Comparison of ENCODE assay signal across 25 mouse cellular contexts in the genomic region with DNA sequence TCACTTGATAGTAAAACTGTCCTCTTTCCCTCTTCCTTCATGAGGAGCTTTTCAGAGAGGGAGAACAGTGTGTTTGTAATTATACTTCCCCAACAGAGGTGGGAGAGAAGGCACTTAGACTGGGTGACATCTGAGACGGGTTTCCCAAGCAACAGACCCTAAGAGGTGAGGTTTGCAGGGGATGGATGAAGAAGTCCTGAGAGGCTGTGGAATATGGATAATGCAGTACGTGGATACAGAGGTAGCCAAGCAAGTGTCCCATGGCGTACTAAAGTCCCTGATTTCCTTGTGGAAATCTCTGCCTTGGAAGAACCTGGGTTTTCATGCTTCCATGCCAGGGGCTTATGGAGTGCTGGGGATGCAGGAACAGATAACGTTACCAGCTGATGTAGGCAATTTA.
DNase-seq lines count a peak whose midpoint lies in the region; ATAC-seq lines count a peak whose summit lies in the region.
"Had no signal": no experiment of that assay in that cellular context is flagged by ENCODE, and none has a peak within 500 bp of the region (broad histone marks: within the 10 kb centered on the region; RNA-seq: fewer than 3 reads in every experiment).

No protein-coding gene starts in this region.

- 45% methylated on average over 4 of the region's 4 CpGs for WGBS in heart, embryonic 12.5 days
- 58% methylated on average over 4 of the region's 4 CpGs for WGBS in intestine, embryonic 14.5 days
- WGBS in intestine, embryonic 15.5 days, result 66% methylated on average over 4 of the region's 4 CpGs

- H3K4me1 ChIP-seq in heart, embryonic 12.5 days (replicated peaks), result peaks cover 79% of the 10 kb centered on the region
- peaks cover 4% of the 10 kb centered on the region; the same call in 1 of the 2 replicates for H3K4me1 ChIP-seq in intestine, embryonic 14.5 days (replicated peaks; ENCODE audit: control insufficient read depth, insufficient read depth, low read length)
- H3K4me1 ChIP-seq in intestine, embryonic 15.5 days (replicated peaks), result 0 out of 2 replicates have a peak, but pooled peaks cover 2% of the 10 kb centered on the region
- H3K4me1 ChIP-seq: embryonic facial prominence, embryonic 15.5 days; forebrain, embryonic 10.5 days; hindbrain, embryonic 12.5 days had no signal

- no peak for ATAC-seq in heart, embryonic 12.5 days (ENCODE audit: insufficient number of reproducible peaks, low FRiP score)
- no peak for ATAC-seq in intestine, embryonic 14.5 days (replicated peaks; ENCODE audit: low FRiP score, low TSS enrichment, low read depth)
- no peak for ATAC-seq in intestine, embryonic 15.5 days
- ATAC-seq: CD4-positive, CD25-positive, alpha-beta regulatory T cell, adult 4 months; forebrain, embryonic 14.5 days; hindbrain, embryonic 16.5 days; inflammation-experienced regulatory T-cells, adult 6 months had no signal

- no peaks in the 10 kb centered on the region for H3K36me3 ChIP-seq in heart, embryonic 12.5 days
- H3K36me3 ChIP-seq in intestine, embryonic 14.5 days (ENCODE audit: control insufficient read depth, insufficient read depth, low read length), result no peaks in the 10 kb centered on the region
- H3K36me3 ChIP-seq in intestine, embryonic 15.5 days, result no peaks in the 10 kb centered on the region
- H3K36me3 ChIP-seq: embryonic facial prominence, embryonic 15.5 days; forebrain, embryonic 10.5 days; G1E; hindbrain, embryonic 12.5 days had no signal

- no peak overlapping the region for H3K4me3 ChIP-seq in heart, embryonic 12.5 days
- no peak overlapping the region for H3K4me3 ChIP-seq in intestine, embryonic 14.5 days (ENCODE audit: low read depth, low read length)
- H3K4me3 ChIP-seq in intestine, embryonic 15.5 days (replicated peaks), result no peak overlapping the region
- H3K4me3 ChIP-seq: embryonic facial prominence, embryonic 15.5 days; erythroblast, embryonic 14.5 days; forebrain, embryonic 10.5 days; gastrocnemius, adult 2 months; hindbrain, embryonic 12.5 days had no signal

- peak; percentile 64 for DNase-seq in heart, adult 11 months
- DNase-seq in heart, postnatal 14 days, result no peak
- DNase-seq in heart, postnatal 36 days, result no peak
- DNase-seq in intestine, embryonic 14.5 days (ENCODE audit: low spot score), result no peak
- DNase-seq in urinary bladder, postnatal 36 days (ENCODE audit: low spot score in 2 of 2), result no peak
- DNase-seq: adrenal gland, postnatal 10 days; B cell, adult 2 months; cerebellum, adult 11 months; cerebellum, adult 8-10 months; cerebellum, postnatal 14 days; embryo, embryonic 11 days; gastrocnemius, adult 2 months; gastrocnemius, postnatal 25 days; kidney, adult 8-10 months had no signal

- H3K27me3 ChIP-seq in heart, embryonic 12.5 days (replicated peaks), result no peaks in the 10 kb centered on the region
- H3K27me3 ChIP-seq in intestine, embryonic 14.5 days (replicated peaks; ENCODE audit: control insufficient read depth, insufficient read depth, low read length), result no peaks in the 10 kb centered on the region
- H3K27me3 ChIP-seq in intestine, embryonic 15.5 days (replicated peaks), result no peaks in the 10 kb centered on the region
- H3K27me3 ChIP-seq: embryonic facial prominence, embryonic 15.5 days; hindbrain, embryonic 12.5 days had no signal

- peak overlapping the region; percentile 38 for H3K4me2 ChIP-seq in heart, embryonic 12.5 days
- no peak overlapping the region for H3K4me2 ChIP-seq in intestine, embryonic 14.5 days (ENCODE audit: low read length)
- H3K4me2 ChIP-seq in intestine, embryonic 15.5 days (replicated peaks), result no peak overlapping the region
- H3K4me2 ChIP-seq: embryonic facial prominence, embryonic 15.5 days; hindbrain, embryonic 12.5 days had no signal

- H3K9ac ChIP-seq in heart, embryonic 12.5 days, result peak overlapping the region; percentile 34; the same call in 1 of the 2 replicates
- no peak overlapping the region for H3K9ac ChIP-seq in intestine, embryonic 14.5 days (ENCODE audit: low read length)
- no peak overlapping the region for H3K9ac ChIP-seq in intestine, embryonic 15.5 days
- H3K9ac ChIP-seq: embryonic facial prominence, embryonic 15.5 days; hindbrain, embryonic 12.5 days had no signal

- H3K27ac ChIP-seq in heart, embryonic 12.5 days (ENCODE audit: poor library complexity, severe bottlenecking), result peak overlapping the region; percentile 92
- H3K27ac ChIP-seq in intestine, embryonic 14.5 days (ENCODE audit: low read depth), result 0 out of 2 replicates have a peak overlapping the region, but pooled peaks have one; percentile 25
- no peak overlapping the region for H3K27ac ChIP-seq in intestine, embryonic 15.5 days
- H3K27ac ChIP-seq: embryonic facial prominence, embryonic 15.5 days; forebrain, embryonic 10.5 days; gastrocnemius, adult 2 months; hindbrain, embryonic 12.5 days had no signal

- intact Hi-C loops in heart, postnatal 14 days (cut with DNase I), result no loop called here
- intact Hi-C loops in heart, postnatal 36 days (cut with DNase I), result no loop called here

- H3K9me3 ChIP-seq in heart, embryonic 12.5 days (replicated peaks), result no peaks in the 10 kb centered on the region
- H3K9me3 ChIP-seq in intestine, embryonic 14.5 days (ENCODE audit: control insufficient read depth, low read length), result no peaks in the 10 kb centered on the region
- no peaks in the 10 kb centered on the region for H3K9me3 ChIP-seq in intestine, embryonic 15.5 days
- H3K9me3 ChIP-seq: embryonic facial prominence, embryonic 15.5 days; forebrain, embryonic 10.5 days; G1E; hindbrain, embryonic 12.5 days had no signal
